Mouse (Mus musculus) left cerebral cortex, adult 9 months (tissue): ENCODE measurements around the gene Urm1.
"Not testable (repeated sequence)": the region's sequence is repeated elsewhere in the genome, so short reads cannot be mapped to it uniquely, and the experiment has no call there.

ENCODE experiments used
- DNase-seq, 2 experiments: peaks; one replicate each; pipeline ENCODE4 v3.0.0; 2022; ENCODE audit warnings: low spot score in 2 of 2

Urm1 gene

GRCm38 (mm10) chr2:29820025-29820817 lies at the start of gene Urm1:
Gene Urm1, plus strand, starts transcription at chr2:29820075.
- peak in 1 of 2 experiments; percentile 69 for DNase-seq

- no peak for DNase-seq
Measured at GRCm38 (mm10) chr2:29770162-29770561, 49.7 kb upstream of the Urm1 start.

GRCm38 (mm10) chr2:29771611-29772461 lies 48.0 kb upstream of the Urm1 start:
- no peak for DNase-seq

GRCm38 (mm10) chr2:29773323-29773722 lies 46.6 kb upstream of the Urm1 start:
- no peak for DNase-seq

- not testable (repeated sequence) for DNase-seq
Measured at GRCm38 (mm10) chr2:29781256-29781655, 38.6 kb upstream of the Urm1 start.

- DNase-seq = no peak
Measured at GRCm38 (mm10) chr2:29784290-29784689, 35.6 kb upstream of the Urm1 start.

- peak; percentile 76 to 96 for DNase-seq
Measured at GRCm38 (mm10) chr2:29787104-29787917, 32.6 kb upstream of the Urm1 start, which contains the start of gene Coq4. Gene Coq4, plus strand, starts transcription at chr2:29787493.

- DNase-seq = peak; percentile 68 to 84
Measured at GRCm38 (mm10) chr2:29787937-29788681, 31.8 kb upstream of the Urm1 start, which contains the start of gene Trub2. Gene Trub2, minus strand, starts transcription at chr2:29788502.

- DNase-seq = no peak
Measured at GRCm38 (mm10) chr2:29792772-29793487, 26.9 kb upstream of the Urm1 start.

GRCm38 (mm10) chr2:29802075-29802826 lies 17.6 kb upstream of the Urm1 start, which contains the start of gene Slc27a4:
Gene Slc27a4, plus strand, starts transcription at chr2:29802634.
- DNase-seq = peak; percentile 87 to 95

GRCm38 (mm10) chr2:29802827-29803201 lies 17.1 kb upstream of the Urm1 start:
- no peak for DNase-seq

GRCm38 (mm10) chr2:29803400-29803831 lies 16.5 kb upstream of the Urm1 start:
- DNase-seq = no peak

GRCm38 (mm10) chr2:29815678-29816371 lies 4.0 kb upstream of the Urm1 start:
- no peak for DNase-seq

GRCm38 (mm10) chr2:29817426-29818232 lies 2.2 kb upstream of the Urm1 start:
- DNase-seq = peak; percentile 71 to 94

- DNase-seq = no peak
Measured at GRCm38 (mm10) chr2:29819363-29819762, 512 bp upstream of the Urm1 start.

- DNase-seq = no peak
Measured at GRCm38 (mm10) chr2:29826318-29826925, 6.5 kb downstream of the Urm1 start.

- DNase-seq = peak; percentile 92 to 97
Measured at GRCm38 (mm10) chr2:29826926-29827708, 7.2 kb downstream of the Urm1 start.
